Comparison of ENCODE assay signal across 21 mouse cellular contexts in genomic region chr2:62408216-62408615, GRCm38 (mm10). TPM values are rescaled to one million over a fixed set of nuclear protein-coding genes. Genes with fewer than 3 reads are reported as not detected.
A peak's percentile ranks its signal among the peaks of the same experiment; 100 is the strongest.
DNase-seq lines count a peak whose midpoint lies in the region; ATAC-seq and TF ChIP-seq lines count a peak whose summit lies in the region.
"Had no signal": no experiment of that assay in that cellular context is flagged by ENCODE, and none has a peak within 500 bp of the region (broad histone marks: within the 10 kb centered on the region; RNA-seq: fewer than 3 reads in every experiment).

No protein-coding gene starts in this region.

- 76% methylated on average over 5 of the region's 5 CpGs for WGBS in lung, embryonic 15.5 days

- no peak for DNase-seq in lung, postnatal 36 days
- peak; percentile 91 for DNase-seq in R1 (ENCODE audit: low read depth, low spot score)
- peak; percentile 19 for DNase-seq in splenic B cell, adult 2 months (ENCODE audit: low read depth, low spot score)
- no peak for DNase-seq in gastrocnemius, postnatal 14 days
- no peak for DNase-seq in frontal cortex, postnatal 25 days (ENCODE audit: low spot score in 2 of 2)
- DNase-seq: adrenal gland, adult 8-10 months; cerebellum, adult 9-10 months; gastrocnemius, postnatal 36 days; layer of hippocampus, adult 9-11 months; liver, postnatal 0 days; midbrain, embryonic 14.5 days had no signal

- ATAC-seq in lung, embryonic 15.5 days (ENCODE audit: borderline replicate concordance, extremely low read depth, low FRiP score, low TSS enrichment): no peak
- ATAC-seq: forebrain, embryonic 13.5 days had no signal

- peaks cover 36% of the 10 kb centered on the region for H3K4me1 ChIP-seq in lung, embryonic 15.5 days
- peaks cover 2% of the 10 kb centered on the region for H3K4me1 ChIP-seq in ES-Bruce4 (ENCODE audit: control insufficient read depth, insufficient read depth, low read length)
- H3K4me1 ChIP-seq: embryonic facial prominence, embryonic 12.5 days had no signal

- no peak overlapping the region for H3K4me3 ChIP-seq in lung, embryonic 15.5 days
- no peak overlapping the region for H3K4me3 ChIP-seq in ES-Bruce4 (ENCODE audit: low read depth, low read length)
- H3K4me3 ChIP-seq: embryonic facial prominence, embryonic 12.5 days; erythroblast, embryonic 14.5 days; forebrain, embryonic 13.5 days; hindbrain, embryonic 13.5 days; left cerebral cortex, adult 2 months; limb, embryonic 10.5 days; neural tube, embryonic 13.5 days had no signal

- no peak for TF ChIP-seq POLR2A in ES-Bruce4 (IDR thresholded peaks at IDR 0.05; ENCODE audit: insufficient read depth, low read length)

- H3K9ac ChIP-seq in lung, embryonic 15.5 days: no peak overlapping the region
- no peak overlapping the region for H3K9ac ChIP-seq in ES-Bruce4 (ENCODE audit: low read depth, poor library complexity, severe bottlenecking)
- H3K9ac ChIP-seq: embryonic facial prominence, embryonic 12.5 days; forebrain, embryonic 13.5 days; hindbrain, embryonic 13.5 days; liver, postnatal 0 days; neural tube, embryonic 13.5 days had no signal

- no peaks in the 10 kb centered on the region for H3K36me3 ChIP-seq in lung, embryonic 15.5 days
- H3K36me3 ChIP-seq in ES-Bruce4 (ENCODE audit: control insufficient read depth, insufficient read depth, low read length, poor library complexity, severe bottlenecking): no peaks in the 10 kb centered on the region
- no peaks in the 10 kb centered on the region for H3K36me3 ChIP-seq in splenic B cell, adult 2 months (ENCODE audit: control insufficient read depth, insufficient read depth, low read length, poor library complexity, severe bottlenecking)
- H3K36me3 ChIP-seq: embryonic facial prominence, embryonic 12.5 days; hindbrain, embryonic 13.5 days; limb, embryonic 10.5 days; neural tube, embryonic 13.5 days had no signal

- H3K27me3 ChIP-seq in lung, embryonic 15.5 days: no peaks in the 10 kb centered on the region
- no peaks in the 10 kb centered on the region; the same call in none of the 2 replicates for H3K27me3 ChIP-seq in ES-Bruce4 (ENCODE audit: control insufficient read depth, insufficient read depth, low read length, poor library complexity, severe bottlenecking)
- no peaks in the 10 kb centered on the region; the same call in 1 of the 2 replicates for H3K27me3 ChIP-seq in splenic B cell, adult 2 months (ENCODE audit: control insufficient read depth, insufficient read depth, low read length, poor library complexity, severe bottlenecking)

- no peak for TF ChIP-seq CTCF in ES-Bruce4 (IDR thresholded peaks at IDR 0.05; ENCODE audit: low read depth, low read length)

- peak overlapping the region; percentile 63 for H3K27ac ChIP-seq in lung, embryonic 15.5 days
- H3K27ac ChIP-seq in ES-Bruce4 (ENCODE audit: insufficient read depth, low read length): peak overlapping the region; percentile 26; the same call in 1 of the 2 replicates
- H3K27ac ChIP-seq: embryonic facial prominence, embryonic 12.5 days; forebrain, embryonic 13.5 days; hindbrain, embryonic 13.5 days; left cerebral cortex, adult 2 months; limb, embryonic 10.5 days; neural tube, embryonic 13.5 days had no signal

- no peaks in the 10 kb centered on the region for H3K9me3 ChIP-seq in lung, embryonic 15.5 days
- no peaks in the 10 kb centered on the region for H3K9me3 ChIP-seq in ES-Bruce4 (replicated peaks; ENCODE audit: control insufficient read depth, insufficient read depth, low read length, poor library complexity, severe bottlenecking)
- H3K9me3 ChIP-seq: embryonic facial prominence, embryonic 12.5 days; forebrain, embryonic 13.5 days; hindbrain, embryonic 13.5 days; limb, embryonic 10.5 days; neural tube, embryonic 13.5 days had no signal

- intact Hi-C loops in gastrocnemius, postnatal 14 days (cut with DNase I; ENCODE audit: low total_unique reads): no loop called here

- peak; percentile 78 for TF ChIP-seq EP300 in ES-Bruce4 (IDR thresholded peaks at IDR 0.05; ENCODE audit: insufficient read depth, low read depth, low read length)

- no peak overlapping the region for H3K4me2 ChIP-seq in lung, embryonic 15.5 days
- H3K4me2 ChIP-seq: embryonic facial prominence, embryonic 12.5 days; forebrain, embryonic 13.5 days; heart, embryonic 11.5 days; hindbrain, embryonic 13.5 days; neural tube, embryonic 13.5 days had no signal

RNA-seq across cellular contexts. Expression of gene Dpp4, which starts 3.8 kb away (rescaled TPM):
- polyA plus RNA-seq in lung, embryonic 15.5 days (2015; fragmentation: Nextera tagmentation; extraction: Ambion mirVana): 26.8 and 31.2 TPM in 2 replicates
- 1.0 and 1.2 TPM in 2 replicates for polyA plus RNA-seq in ES-Bruce4 (2011; ENCODE audit: insufficient read depth, insufficient read length, low read depth, missing spikeins)
- 1 to 10 TPM; 3.7 to 7.3 TPM for total RNA-seq in gastrocnemius, postnatal 14 days (2021)
- polyA plus RNA-seq: erythroblast, embryonic 14.5 days had no signal

Comparison
In these comparisons a context has a peak if more than half of its experiments do, and no peak if none do; other contexts are left out.
1. DNase-seq: peak in R1 (single experiment) and splenic B cell, adult 2 months (single experiment); none in lung, postnatal 36 days (single experiment), gastrocnemius, postnatal 14 days (single experiment) and frontal cortex, postnatal 25 days (0 of 2).
2. RNA of gene Dpp4, which starts 3.8 kb away (polyA plus RNA-seq): 26.8 to 31.2 TPM in lung, embryonic 15.5 days; 1.0 to 1.2 TPM in ES-Bruce4; every median in the first group is over 10 times any median in the second.